Mouse (Mus musculus): ENCODE measurements around the gene Nfya. TPM values are rescaled to one million over a fixed set of nuclear protein-coding genes. Genes with fewer than 3 reads are reported as not detected.

Nfya gene
- total and polyA plus RNA-seq, 3 experiments = 56.9 to 97.8 TPM; not detected in 1

- no peak overlapping the region for H3K4me3 ChIP-seq (ENCODE audit: control insufficient read depth in 1 of 2, insufficient read depth in 1 of 2, low read depth in 2 of 2, low read length in 2 of 2)
- H3K27ac ChIP-seq (ENCODE audit: control insufficient read depth, low read depth, low read length) = no peak overlapping the region
- no peaks in the 10 kb centered on the region for H3K27me3 ChIP-seq (ENCODE audit: control insufficient read depth in 1 of 2, insufficient read depth in 2 of 2, low read length in 2 of 2)
- no peak for TF ChIP-seq GABPA (IDR thresholded peaks at IDR 0.05; ENCODE audit: low read depth, low read length)
- no peak for TF ChIP-seq RAD21 (IDR thresholded peaks at IDR 0.05; ENCODE audit: low read depth, low read length)
- no peak for TF ChIP-seq TCF12 (IDR thresholded peaks at IDR 0.05; ENCODE audit: low read depth, low read length)
- TF ChIP-seq CHD2 (IDR thresholded peaks at IDR 0.05; ENCODE audit: low read length) = no peak
- no peak for TF ChIP-seq NELFE (IDR thresholded peaks at IDR 0.05; ENCODE audit: low read depth, low read length)
- no peak for TF ChIP-seq KAT2A (conservative IDR thresholded peaks at IDR 0.05; ENCODE audit: low read depth, low read length)
- TF ChIP-seq MAX (IDR thresholded peaks at IDR 0.05; ENCODE audit: low read length) = no peak
- TF ChIP-seq MYC (IDR thresholded peaks at IDR 0.05; ENCODE audit: low read depth, low read length) = no peak
- no peak for TF ChIP-seq ZNF384 (IDR thresholded peaks at IDR 0.05; ENCODE audit: low read depth, low read length)
- no peak for TF ChIP-seq USF2 (IDR thresholded peaks at IDR 0.05; ENCODE audit: borderline replicate concordance in 1 of 2, insufficient read depth in 1 of 2, low read depth in 1 of 2, low read length in 2 of 2)
- TF ChIP-seq MEF2A (IDR thresholded peaks at IDR 0.05; ENCODE audit: extremely low read depth, insufficient replicate concordance, low read depth, low read length, poor library complexity, severe bottlenecking) = no peak
- TF ChIP-seq ETS1 (IDR thresholded peaks at IDR 0.05; ENCODE audit: low read depth, low read length) = no peak
- TF ChIP-seq TBP (IDR thresholded peaks at IDR 0.05; ENCODE audit: low read depth, low read length) = no peak
- no peak for TF ChIP-seq ZC3H11A (IDR thresholded peaks at IDR 0.05; ENCODE audit: low read depth, low read length)
- no peak for TF ChIP-seq BHLHE40 (IDR thresholded peaks at IDR 0.05; ENCODE audit: borderline replicate concordance, low read depth, low read length)
- TF ChIP-seq MYB (IDR thresholded peaks at IDR 0.05; ENCODE audit: low read depth, low read length) = no peak
- no peak for TF ChIP-seq USF1 (IDR thresholded peaks at IDR 0.05; ENCODE audit: low read depth, low read length)
- TF ChIP-seq GATA1 (IDR thresholded peaks at IDR 0.05; ENCODE audit: low read depth, low read length) = no peak
- TF ChIP-seq CHD1 (IDR thresholded peaks at IDR 0.05; ENCODE audit: low read depth, low read length) = no peak
- no peak for TF ChIP-seq ZKSCAN1 (IDR thresholded peaks at IDR 0.05; ENCODE audit: low read depth, low read length)
- peaks cover 20 to 57% of the 10 kb centered on the region in 2 experiments for H3K4me1 ChIP-seq (ENCODE audit: control insufficient read depth in 1 of 2, insufficient read depth in 2 of 2, low read length in 2 of 2)
- no peak overlapping the region for H3K9ac ChIP-seq (ENCODE audit: control insufficient read depth, low read depth, low read length, poor library complexity, severe bottlenecking)
- peaks cover 0 to 35% of the 10 kb centered on the region in 2 experiments; a peak in 2 of 4 replicates for H3K36me3 ChIP-seq (ENCODE audit: control insufficient read depth in 1 of 2, insufficient read depth in 2 of 2, low read length in 2 of 2)
- H3K9me3 ChIP-seq (replicated peaks; ENCODE audit: insufficient read depth, low read length) = no peaks in the 10 kb centered on the region
- peak; percentile 49 for DNase-seq (ENCODE audit: low read depth, low spot score)
- no peaks in the 10 kb centered on the region for H3K79me2 ChIP-seq (ENCODE audit: control insufficient read depth, insufficient read depth, low read length, poor library complexity)
Observed at GRCm38 (mm10) chr17:48362966-48363365, 46.7 kb downstream of the Nfya start.

- H3K4me1 ChIP-seq (ENCODE audit: control insufficient read depth in 1 of 2, insufficient read depth in 2 of 2, low read length in 2 of 2) = peaks cover 20 to 57% of the 10 kb centered on the region in 2 experiments
- H3K36me3 ChIP-seq (ENCODE audit: control insufficient read depth in 1 of 2, insufficient read depth in 2 of 2, low read length in 2 of 2) = peaks cover 0 to 36% of the 10 kb centered on the region in 2 experiments; a peak in 2 of 4 replicates
Observed at GRCm38 (mm10) chr17:48362346-48362745, 47.4 kb downstream of the Nfya start.

More at GRCm38 (mm10) chr17:48362346-48362745, 47.4 kb downstream of the Nfya start:
- no peak overlapping the region for H3K27ac ChIP-seq (ENCODE audit: control insufficient read depth, low read depth, low read length)
- H3K9ac ChIP-seq (ENCODE audit: control insufficient read depth, low read depth, low read length, poor library complexity, severe bottlenecking) = no peak overlapping the region
- TF ChIP-seq USF1 (IDR thresholded peaks at IDR 0.05; ENCODE audit: low read depth, low read length) (no peak), EP300 (IDR thresholded peaks at IDR 0.05; ENCODE audit: low read depth in 1 of 2, low read length in 2 of 2) (no peak), POLR2A (IDR thresholded peaks at IDR 0.05; ENCODE audit: control insufficient read depth in 1 of 2, insufficient read depth in 1 of 2, low read depth in 1 of 2, low read length in 2 of 2, poor library complexity in 1 of 2) (no peak), TBP (IDR thresholded peaks at IDR 0.05; ENCODE audit: low read depth, low read length) (no peak), CHD2 (IDR thresholded peaks at IDR 0.05; ENCODE audit: low read length) (no peak), MXI1 (IDR thresholded peaks at IDR 0.05; ENCODE audit: low read depth, low read length) (no peak), KAT2A (conservative IDR thresholded peaks at IDR 0.05; ENCODE audit: low read depth, low read length) (no peak), TAL1 (IDR thresholded peaks at IDR 0.05; ENCODE audit: low read length) (no peak), NELFE (IDR thresholded peaks at IDR 0.05; ENCODE audit: low read depth, low read length) (no peak), MEF2A (IDR thresholded peaks at IDR 0.05; ENCODE audit: extremely low read depth, insufficient replicate concordance, low read depth, low read length, poor library complexity, severe bottlenecking) (no peak), MYC (IDR thresholded peaks at IDR 0.05; ENCODE audit: low read depth, low read length) (no peak), GABPA (IDR thresholded peaks at IDR 0.05; ENCODE audit: low read depth, low read length) (no peak), UBTF (IDR thresholded peaks at IDR 0.05; ENCODE audit: borderline replicate concordance, insufficient read depth, low read depth, low read length) (no peak), MAX (IDR thresholded peaks at IDR 0.05; ENCODE audit: low read length) (no peak), MYB (IDR thresholded peaks at IDR 0.05; ENCODE audit: low read depth, low read length) (no peak), ZC3H11A (IDR thresholded peaks at IDR 0.05; ENCODE audit: low read depth, low read length) (no peak)
- no peak overlapping the region for H3K4me3 ChIP-seq (ENCODE audit: control insufficient read depth in 1 of 2, insufficient read depth in 1 of 2, low read depth in 2 of 2, low read length in 2 of 2)
- no peak for DNase-seq (ENCODE audit: low read depth, low spot score)
- H3K27me3 ChIP-seq (ENCODE audit: control insufficient read depth in 1 of 2, insufficient read depth in 2 of 2, low read length in 2 of 2) = no peaks in the 10 kb centered on the region
- H3K79me2 ChIP-seq (ENCODE audit: control insufficient read depth, insufficient read depth, low read length, poor library complexity) = no peaks in the 10 kb centered on the region
- H3K9me3 ChIP-seq (replicated peaks; ENCODE audit: insufficient read depth, low read length) = no peaks in the 10 kb centered on the region
